Mouse (Mus musculus): Measurements from ENCODE around the gene Aco1.

DNA sequence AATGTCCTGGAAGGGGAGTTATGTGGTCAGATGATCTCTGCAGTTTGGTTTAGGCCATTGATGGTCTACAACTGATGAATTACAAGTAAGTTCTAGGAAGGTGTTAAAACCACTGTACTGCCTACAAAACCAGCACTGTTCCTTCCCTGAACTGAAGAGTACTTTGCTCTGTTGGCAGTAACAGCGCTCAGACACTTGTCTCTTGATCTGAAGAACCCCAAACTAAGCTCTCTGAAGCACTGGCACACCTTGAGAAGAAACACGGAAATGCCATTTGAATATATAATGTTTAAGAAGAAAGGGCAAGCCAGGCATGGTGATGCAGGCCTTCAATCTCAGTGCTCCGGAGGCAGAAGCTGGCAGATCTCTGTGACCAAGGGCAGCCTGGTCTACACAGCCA, 61.5 kb downstream of the Aco1 start:
- TF ChIP-seq POLR2A (IDR thresholded peaks at IDR 0.05; ENCODE audit: insufficient read depth, low read depth, low read length): no peak
- TF ChIP-seq CTCF (IDR thresholded peaks at IDR 0.05): no peak
- no peak for TF ChIP-seq EP300 (IDR thresholded peaks at IDR 0.05; ENCODE audit: insufficient read depth, low read depth, low read length)
